Mouse (Mus musculus): ENCODE results near the gene Fgr. TPM values are rescaled to one million over a fixed set of nuclear protein-coding genes. Genes with fewer than 3 reads are reported as not detected.

The Fgr gene
- polyA plus RNA-seq, 1 experiment from 2014 or later: 2.4 TPM

- Histone ChIP-seq H3K9ac (ENCODE audit: low read depth, low read length) (no peak overlapping the region), H3K4me1 (replicated peaks; ENCODE audit: control insufficient read depth, insufficient read depth, low read length) (0 out of 2 replicates have a peak, but pooled peaks cover 10% of the 10 kb centered on the region), H3K27ac (ENCODE audit: low read depth, low read length) (no peak overlapping the region), H3K27me3 (replicated peaks; ENCODE audit: control insufficient read depth, insufficient read depth, low read length) (no peaks in the 10 kb centered on the region), H3K4me3 (ENCODE audit: low read depth, low read length) (no peak overlapping the region), H3K4me2 (replicated peaks; ENCODE audit: low read depth) (no peak overlapping the region), H3K9me3 (ENCODE audit: control insufficient read depth) (no peaks in the 10 kb centered on the region), H3K36me3 (ENCODE audit: control insufficient read depth, insufficient read depth) (no peaks in the 10 kb centered on the region; the same call in 1 of the 2 replicates)
- no peak for TF ChIP-seq CTCF (IDR thresholded peaks at IDR 0.05; ENCODE audit: low read depth)
- ATAC-seq: no peak
- WGBS: 51% methylated on average over 6 of the region's 6 CpGs
Measured at GRCm38 (mm10) chr4:133028193-133028592, 54.3 kb downstream of the Fgr start.

- 0 out of 2 replicates have a peak, but pooled peaks cover 10% of the 10 kb centered on the region for H3K4me1 ChIP-seq (replicated peaks; ENCODE audit: control insufficient read depth, insufficient read depth, low read length)
- no peak overlapping the region for H3K27ac ChIP-seq (ENCODE audit: low read depth, low read length)
- H3K27me3 ChIP-seq (replicated peaks; ENCODE audit: control insufficient read depth, insufficient read depth, low read length): no peaks in the 10 kb centered on the region
- H3K9me3 ChIP-seq (ENCODE audit: control insufficient read depth): no peaks in the 10 kb centered on the region
- H3K36me3 ChIP-seq (ENCODE audit: control insufficient read depth, insufficient read depth): no peaks in the 10 kb centered on the region; the same call in 1 of the 2 replicates
- TF ChIP-seq CTCF (IDR thresholded peaks at IDR 0.05; ENCODE audit: low read depth): no peak
- H3K9ac ChIP-seq (ENCODE audit: low read depth, low read length): no peak overlapping the region
- no peak overlapping the region for H3K4me3 ChIP-seq (ENCODE audit: low read depth, low read length)
- 85% methylated on average over 6 of the region's 6 CpGs for WGBS
- no peak overlapping the region for H3K4me2 ChIP-seq (replicated peaks; ENCODE audit: low read depth)
- ATAC-seq: no peak
Measured at GRCm38 (mm10) chr4:133028875-133029274, 55.0 kb downstream of the Fgr start.

DNA sequence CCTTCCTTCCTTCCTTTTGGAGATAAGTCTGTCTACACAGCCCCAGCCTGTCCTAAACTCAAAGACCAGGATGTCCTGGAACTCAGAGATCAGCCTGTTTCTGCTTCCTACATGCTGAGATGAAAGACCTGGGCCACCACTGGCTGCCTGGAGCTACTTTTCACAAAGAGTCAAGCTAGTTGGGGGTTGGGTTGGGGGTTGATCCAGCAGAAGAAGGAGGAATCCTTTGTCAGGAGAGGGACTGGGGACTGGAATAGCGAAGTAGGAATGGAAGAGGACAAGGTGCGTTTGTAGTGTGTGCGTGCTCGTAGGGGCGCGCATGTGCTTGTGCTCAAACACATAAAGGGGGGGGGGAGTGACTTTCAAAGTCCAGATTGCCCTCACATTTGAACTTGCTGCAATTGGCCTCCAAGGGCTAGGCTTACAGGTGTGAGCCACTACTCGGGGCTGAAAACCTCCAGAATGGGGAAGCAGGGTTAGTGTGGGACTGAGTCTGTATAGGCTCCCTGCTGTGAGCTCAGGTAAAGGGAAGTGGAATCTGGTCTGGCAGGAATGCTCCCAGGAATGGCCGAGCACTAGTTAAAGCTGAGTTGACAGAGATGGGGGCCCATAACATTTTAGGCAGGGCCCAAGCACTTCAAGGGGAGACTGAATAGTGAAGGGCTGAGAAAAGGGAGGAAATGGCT, 58.7 kb downstream of the Fgr start:
- TF ChIP-seq CTCF (IDR thresholded peaks at IDR 0.05; ENCODE audit: low read depth): no peak
- Histone ChIP-seq H3K4me2 (replicated peaks; ENCODE audit: low read depth) (no peak overlapping the region), H3K27me3 (replicated peaks; ENCODE audit: control insufficient read depth, insufficient read depth, low read length) (no peaks in the 10 kb centered on the region), H3K36me3 (ENCODE audit: control insufficient read depth, insufficient read depth) (peaks cover 8% of the 10 kb centered on the region; the same call in 1 of the 2 replicates), H3K4me3 (ENCODE audit: low read depth, low read length) (no peak overlapping the region), H3K9me3 (ENCODE audit: control insufficient read depth) (no peaks in the 10 kb centered on the region), H3K27ac (ENCODE audit: low read depth, low read length) (no peak overlapping the region), H3K4me1 (replicated peaks; ENCODE audit: control insufficient read depth, insufficient read depth, low read length) (no peaks in the 10 kb centered on the region), H3K9ac (ENCODE audit: low read depth, low read length) (no peak overlapping the region)
- no peak for ATAC-seq
- 84% methylated on average over 8 of the region's 8 CpGs for WGBS

GRCm38 (mm10) chr4:133034478-133034877, 60.6 kb downstream of the Fgr start:
- no peak for TF ChIP-seq CTCF (IDR thresholded peaks at IDR 0.05; ENCODE audit: low read depth)
- no peak for ATAC-seq
- no peaks in the 10 kb centered on the region for H3K27me3 ChIP-seq (replicated peaks; ENCODE audit: control insufficient read depth, insufficient read depth, low read length)
- no peak overlapping the region for H3K4me3 ChIP-seq (ENCODE audit: low read depth, low read length)
- H3K4me1 ChIP-seq (replicated peaks; ENCODE audit: control insufficient read depth, insufficient read depth, low read length): no peaks in the 10 kb centered on the region
- no peak overlapping the region for H3K4me2 ChIP-seq (replicated peaks; ENCODE audit: low read depth)
- H3K9ac ChIP-seq (ENCODE audit: low read depth, low read length): no peak overlapping the region
- no peaks in the 10 kb centered on the region for H3K9me3 ChIP-seq (ENCODE audit: control insufficient read depth)
- 83% methylated on average over 10 of the region's 10 CpGs for WGBS
- no peak overlapping the region for H3K27ac ChIP-seq (ENCODE audit: low read depth, low read length)
- peaks cover 8% of the 10 kb centered on the region; the same call in 1 of the 2 replicates for H3K36me3 ChIP-seq (ENCODE audit: control insufficient read depth, insufficient read depth)

DNA sequence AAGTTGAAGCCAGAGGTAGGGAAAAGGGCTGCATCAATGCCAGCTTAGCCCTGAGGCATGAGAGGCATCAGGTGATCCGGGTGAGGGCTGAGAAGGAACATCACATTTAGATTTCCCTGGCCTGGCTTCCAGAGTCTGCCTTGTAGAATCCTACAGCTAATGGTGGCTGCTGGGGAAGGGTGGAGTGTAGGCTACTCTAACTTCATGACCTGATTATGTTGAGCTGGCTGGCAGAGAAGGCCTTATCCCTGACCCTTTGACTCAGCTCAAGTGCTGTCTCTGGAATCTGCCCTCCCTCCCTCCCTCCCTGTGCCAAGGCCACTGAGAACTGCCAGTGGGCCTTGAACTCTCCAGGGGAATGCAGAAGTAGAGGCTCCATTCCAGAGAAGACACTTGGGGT, 61.6 kb downstream of the Fgr start:
- no peak for ATAC-seq
- Histone ChIP-seq H3K27ac (ENCODE audit: low read depth, low read length) (no peak overlapping the region), H3K4me3 (ENCODE audit: low read depth, low read length) (no peak overlapping the region), H3K4me1 (replicated peaks; ENCODE audit: control insufficient read depth, insufficient read depth, low read length) (no peaks in the 10 kb centered on the region), H3K9me3 (ENCODE audit: control insufficient read depth) (no peaks in the 10 kb centered on the region), H3K27me3 (replicated peaks; ENCODE audit: control insufficient read depth, insufficient read depth, low read length) (no peaks in the 10 kb centered on the region), H3K36me3 (ENCODE audit: control insufficient read depth, insufficient read depth) (peaks cover 8% of the 10 kb centered on the region; the same call in 1 of the 2 replicates), H3K4me2 (replicated peaks; ENCODE audit: low read depth) (no peak overlapping the region), H3K9ac (ENCODE audit: low read depth, low read length) (no peak overlapping the region)
- TF ChIP-seq CTCF (IDR thresholded peaks at IDR 0.05; ENCODE audit: low read depth): no peak
- 84% methylated on average over 1 of the region's 1 CpGs for WGBS

GRCm38 (mm10) chr4:133035946-133036345, 62.1 kb downstream of the Fgr start:
- 79% methylated on average over 3 of the region's 3 CpGs for WGBS
- no peak overlapping the region for H3K27ac ChIP-seq (ENCODE audit: low read depth, low read length)
- no peaks in the 10 kb centered on the region for H3K9me3 ChIP-seq (ENCODE audit: control insufficient read depth)
- peaks cover 8% of the 10 kb centered on the region; the same call in 1 of the 2 replicates for H3K36me3 ChIP-seq (ENCODE audit: control insufficient read depth, insufficient read depth)
- H3K4me3 ChIP-seq (ENCODE audit: low read depth, low read length): no peak overlapping the region
- TF ChIP-seq CTCF (IDR thresholded peaks at IDR 0.05; ENCODE audit: low read depth): no peak
- H3K9ac ChIP-seq (ENCODE audit: low read depth, low read length): no peak overlapping the region
- H3K4me1 ChIP-seq (replicated peaks; ENCODE audit: control insufficient read depth, insufficient read depth, low read length): no peaks in the 10 kb centered on the region
- no peaks in the 10 kb centered on the region for H3K27me3 ChIP-seq (replicated peaks; ENCODE audit: control insufficient read depth, insufficient read depth, low read length)
- no peak for ATAC-seq
- H3K4me2 ChIP-seq (replicated peaks; ENCODE audit: low read depth): no peak overlapping the region

Data from intestine, postnatal 0 days (tissue).